Mouse (Mus musculus) limb, embryonic 14.5 days (tissue): ENCODE measurements around the gene Fam43b. TPM values are rescaled to one million over a fixed set of nuclear protein-coding genes. Genes with fewer than 3 reads are reported as not detected.

Experiments
- ATAC-seq: fragments of 200-750 bp; cut with Nextera tagmentation; 2 replicates; pipeline ENCODE4 v1.8.0; 2017; ENCODE audit warnings: low read depth, moderate number of reproducible peaks, moderate TSS enrichment; ENCODE audit not compliant: low FRiP score
- DNase-seq: peaks from one replicate; pipeline ENCODE4 v3.0.0-alpha.2; 2015; ENCODE audit warnings: low spot score
- H3K27ac ChIP-seq: fragments of 300-500 bp; sonication (generic); replicated peaks from 2 replicates; pipeline ENCODE4 v1.5.1; 2014; ENCODE audit warnings: low read depth, mild to moderate bottlenecking, low read length, moderate library complexity, mixed read lengths
- H3K27me3 ChIP-seq: fragments of 300-500 bp; sonication (generic); 2 replicates; pipeline ENCODE4 v1.6.1; 2014; ENCODE audit warnings: low read length, mixed read lengths; ENCODE audit not compliant: control insufficient read depth, insufficient read depth
- H3K36me3 ChIP-seq: fragments of 300-500 bp; sonication (generic); 2 replicates; pipeline ENCODE4 v1.6.1; 2014; ENCODE audit warnings: mild to moderate bottlenecking, low read length, moderate library complexity, mixed read lengths; ENCODE audit not compliant: control insufficient read depth, insufficient read depth
- H3K4me1 ChIP-seq: fragments of 300-500 bp; sonication (generic); 2 replicates; pipeline ENCODE4 v1.6.1; 2014; ENCODE audit warnings: antibody characterized with exemption, low read length, mixed read lengths; ENCODE audit not compliant: control insufficient read depth, insufficient read depth
- H3K4me2 ChIP-seq: fragments of 300-500 bp; sonication (generic); replicated peaks from 2 replicates; pipeline ENCODE4 v1.6.1; 2014; ENCODE audit warnings: low read depth, mild to moderate bottlenecking, low read length, moderate library complexity; ENCODE audit not compliant: severe bottlenecking
- H3K4me3 ChIP-seq: fragments of 300-500 bp; sonication (generic); replicated peaks from 2 replicates; pipeline ENCODE4 v1.5.1; 2014; ENCODE audit warnings: low read length
- H3K9ac ChIP-seq: fragments of 300-500 bp; sonication (generic); 2 replicates; pipeline ENCODE4 v1.6.1; 2014; ENCODE audit warnings: mild to moderate bottlenecking, low read depth, low read length, moderate library complexity; ENCODE audit not compliant: severe bottlenecking
- H3K9me3 ChIP-seq: fragments of 300-500 bp; sonication (generic); 2 replicates; pipeline ENCODE4 v1.6.1; 2016; ENCODE audit warnings: low read length; ENCODE audit not compliant: control insufficient read depth
- POLR2A ChIP-seq: fragments of 200-500 bp; IDR thresholded peaks from 2 replicates; pipeline ENCODE4 v1.8.0; 2012; ENCODE audit warnings: inconsistent platforms, mild to moderate bottlenecking, moderate library complexity, borderline replicate concordance; ENCODE audit not compliant: insufficient read depth, insufficient read length; ENCODE audit errors: extremely low read depth
- WGBS: fragments of 180-500 bp; shearing (Covaris S2); extraction: QIAGEN DNeasy Blood & Tissue Kit; methylation state at CpG from one replicate; pipeline ENCODE4 v1.1.7; 2014; 5-methylcytosine and 5-hydroxymethylcytosine counted together
- polyA plus RNA-seq, 2 experiments: library from polyadenylated mRNA; depleted of rRNA in 1 of 2; stranded (reverse) in 1 of 2; unstranded in 1 of 2; fragments of >200 nt; fragmentation: Nextera tagmentation in 1 of 2; extraction: Ambion mirVana in 1 of 2; gene quantifications; 2 replicates each; pipeline versions ENCODE4 v1.2.1 to v1.2.3; 2012 to 2014

The Fam43b gene
- polyA plus RNA-seq, 2 experiments, result 0.07 TPM; not detected in 1

DNA sequence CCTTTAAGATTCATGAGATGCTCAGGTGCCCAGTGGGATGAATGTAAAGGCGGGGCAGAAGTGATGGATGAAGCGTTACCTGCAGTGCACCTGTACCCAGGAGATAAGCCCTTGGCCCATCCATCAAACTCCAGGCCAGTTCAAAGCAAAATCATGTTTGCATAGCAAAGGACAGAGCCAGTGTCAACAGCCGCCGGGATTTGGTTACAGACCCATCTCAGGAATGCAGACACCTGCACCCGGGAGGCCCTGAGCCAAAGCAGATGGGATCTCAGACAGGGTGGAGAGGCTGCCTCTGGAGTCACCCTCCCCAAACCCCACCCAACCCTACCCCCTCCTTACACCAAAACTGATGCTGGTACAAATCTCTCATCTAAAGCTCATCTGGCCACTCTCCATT is 14.7 kb upstream of the Fam43b start:
- Histone ChIP-seq H3K36me3 (no peaks in the 10 kb centered on the region), H3K27ac (no peak overlapping the region), H3K4me2 (no peak overlapping the region), H3K9me3 (no peaks in the 10 kb centered on the region), H3K27me3 (peaks cover 7% of the 10 kb centered on the region), H3K9ac (no peak overlapping the region), H3K4me1 (no peaks in the 10 kb centered on the region), H3K4me3 (no peak overlapping the region)
- WGBS, result 12% methylated on average over 5 of the region's 5 CpGs
- TF ChIP-seq POLR2A, result no peak
- DNase-seq (no peak), ATAC-seq (no peak)

GRCm38 (mm10) chr4:138407479-138408194 is 11.3 kb upstream of the Fam43b start:
- no peaks in the 10 kb centered on the region for H3K4me1 ChIP-seq
- no peak for ATAC-seq
- 79% methylated on average over 12 of the region's 13 CpGs for WGBS

DNA sequence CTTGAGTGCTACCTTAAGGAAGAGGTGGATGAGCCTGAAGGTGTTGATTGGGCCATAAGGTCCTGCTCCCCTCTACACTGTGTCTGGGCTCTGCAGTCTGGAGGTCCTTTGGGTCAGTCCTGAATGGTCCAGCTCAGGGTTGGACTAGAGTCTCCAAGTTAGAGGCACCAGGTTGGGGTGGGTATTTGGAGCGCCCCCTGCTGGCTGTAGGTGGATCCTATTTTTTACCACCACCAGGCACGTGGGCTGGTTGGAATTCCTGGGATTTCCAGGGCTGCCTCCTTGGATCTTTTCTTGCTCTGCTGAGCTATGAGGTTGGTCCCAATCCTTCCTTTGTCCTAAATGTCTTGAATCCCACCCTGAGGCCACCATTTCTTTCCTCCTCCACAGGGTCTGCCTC is 8.5 kb upstream of the Fam43b start:
- no peak overlapping the region for H3K9ac ChIP-seq
- 0% methylated on average over 2 of the region's 2 CpGs for WGBS
- ATAC-seq, result no peak
- TF ChIP-seq POLR2A, result no peak
- no peak overlapping the region for H3K4me2 ChIP-seq
- no peaks in the 10 kb centered on the region for H3K27me3 ChIP-seq
- H3K36me3 ChIP-seq, result no peaks in the 10 kb centered on the region
- H3K4me3 ChIP-seq, result no peak overlapping the region
- H3K4me1 ChIP-seq, result no peaks in the 10 kb centered on the region
- H3K27ac ChIP-seq, result no peak overlapping the region
- DNase-seq, result no peak
- H3K9me3 ChIP-seq, result no peaks in the 10 kb centered on the region

More at GRCm38 (mm10) chr4:138407479-138408194, 11.3 kb upstream of the Fam43b start:
- peaks cover 7% of the 10 kb centered on the region for H3K27me3 ChIP-seq
- DNase-seq, result no peak
- H3K4me2 ChIP-seq, result no peak overlapping the region
- no peak overlapping the region for H3K4me3 ChIP-seq
- H3K9ac ChIP-seq, result no peak overlapping the region
- H3K36me3 ChIP-seq, result no peaks in the 10 kb centered on the region
- TF ChIP-seq POLR2A, result no peak
- H3K27ac ChIP-seq, result no peak overlapping the region
- H3K9me3 ChIP-seq, result no peaks in the 10 kb centered on the region

DNA sequence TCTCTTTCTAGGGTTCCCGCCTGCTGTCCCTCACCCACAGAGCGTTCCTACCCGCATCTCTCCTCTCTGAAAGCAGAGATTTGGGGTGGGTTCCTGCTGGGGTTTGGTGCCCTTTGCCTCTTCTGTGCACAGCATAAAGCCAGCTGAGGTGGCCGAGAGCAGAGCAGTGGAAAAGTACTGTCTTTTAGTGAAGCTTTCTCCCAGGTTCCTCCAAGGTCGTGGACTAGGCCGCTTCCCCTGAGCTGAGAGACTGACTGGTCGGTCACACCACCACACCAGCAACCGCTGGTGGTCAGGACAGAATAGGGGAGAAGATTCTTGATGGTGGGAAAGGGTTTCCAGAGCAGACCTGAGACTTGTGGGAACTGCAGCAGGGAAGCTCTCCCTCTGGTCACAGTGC is 383 bp upstream of the Fam43b start:
- H3K9me3 ChIP-seq, result no peaks in the 10 kb centered on the region
- ATAC-seq (no peak), DNase-seq (no peak)
- no peak overlapping the region for H3K27ac ChIP-seq
- peak overlapping the region; percentile 52 for H3K4me2 ChIP-seq
- H3K4me3 ChIP-seq, result peak overlapping the region; percentile 35; the same call in 1 of the 2 replicates
- H3K36me3 ChIP-seq, result no peaks in the 10 kb centered on the region
- H3K4me1 ChIP-seq, result peaks cover 6% of the 10 kb centered on the region; the same call in 1 of the 2 replicates
- no peak overlapping the region for H3K9ac ChIP-seq
- TF ChIP-seq POLR2A, result no peak
- H3K27me3 ChIP-seq, result peaks cover 74% of the 10 kb centered on the region
- 7% methylated on average over 8 of the region's 8 CpGs for WGBS

GRCm38 (mm10) chr4:138395087-138395970 is 999 bp downstream of the Fam43b start:
- H3K36me3 ChIP-seq, result no peaks in the 10 kb centered on the region
- peak overlapping the region; percentile 52 for H3K4me2 ChIP-seq
- TF ChIP-seq POLR2A, result no peak
- H3K4me1 ChIP-seq, result peaks cover 6% of the 10 kb centered on the region; the same call in 1 of the 2 replicates
- no peak for ATAC-seq
- no peak overlapping the region for H3K27ac ChIP-seq
- peak overlapping the region; percentile 35 for H3K4me3 ChIP-seq
- DNase-seq, result no peak
- H3K9ac ChIP-seq, result no peak overlapping the region
- WGBS, result under 1% methylated on average over 66 of the region's 103 CpGs
- no peaks in the 10 kb centered on the region for H3K9me3 ChIP-seq
- peaks cover 74% of the 10 kb centered on the region for H3K27me3 ChIP-seq
